Mouse (Mus musculus) forebrain, embryonic 15.5 days (tissue): Measurements from ENCODE around the gene Vegfc. TPM values are rescaled to one million over a fixed set of nuclear protein-coding genes. Genes with fewer than 3 reads are reported as not detected.

Experiments
- ATAC-seq: fragments of 200-750 bp; cut with Nextera tagmentation; replicated peaks from 2 replicates; pipeline ENCODE4 v1.8.0; 2017; ENCODE audit warnings: mild to moderate bottlenecking, moderate TSS enrichment, moderate library complexity
- H3K27ac ChIP-seq: fragments of 300-500 bp; sonication (generic); replicated peaks from 2 replicates; pipeline ENCODE4 v1.5.1; 2015; ENCODE audit warnings: mild to moderate bottlenecking, inconsistent platforms
- H3K27me3 ChIP-seq: fragments of 300-500 bp; sonication (generic); 2 replicates; pipeline ENCODE4 v1.6.1; 2015; ENCODE audit warnings: inconsistent platforms
- H3K36me3 ChIP-seq: fragments of 300-500 bp; sonication (generic); 2 replicates; pipeline ENCODE4 v1.6.1; 2015; ENCODE audit warnings: mild to moderate bottlenecking, inconsistent platforms
- H3K4me1 ChIP-seq: fragments of 300-500 bp; sonication (generic); 2 replicates; pipeline ENCODE4 v1.6.1; 2015; ENCODE audit warnings: inconsistent platforms
- H3K4me2 ChIP-seq: fragments of 300-500 bp; sonication (generic); replicated peaks from 2 replicates; pipeline ENCODE4 v1.6.1; 2015; ENCODE audit warnings: mild to moderate bottlenecking, inconsistent platforms
- H3K4me3 ChIP-seq: fragments of 300-500 bp; sonication (generic); 2 replicates; pipeline ENCODE4 v1.5.1; 2015; ENCODE audit warnings: mild to moderate bottlenecking, inconsistent platforms
- H3K9ac ChIP-seq: fragments of 300-500 bp; sonication (generic); replicated peaks from 2 replicates; pipeline ENCODE4 v1.6.1; 2015; ENCODE audit warnings: mild to moderate bottlenecking, inconsistent platforms
- H3K9me3 ChIP-seq: fragments of 300-500 bp; sonication (generic); 2 replicates; pipeline ENCODE4 v1.6.1; 2016; ENCODE audit warnings: inconsistent platforms
- WGBS: fragments of 180-500 bp; shearing (Covaris S2); methylation state at CpG from one replicate; pipeline ENCODE4 v1.1.7; 2015; ENCODE audit warnings: mixed read lengths; 5-methylcytosine and 5-hydroxymethylcytosine counted together
- polyA plus RNA-seq: library from polyadenylated mRNA; unstranded; fragments of >200 nt; fragmentation: Nextera tagmentation; extraction: Ambion mirVana; gene quantifications from 2 replicates; pipeline ENCODE4 v1.2.1, GENCODE M21; 2015

Vegfc gene
- polyA plus RNA-seq, 1 experiment from 2014 or later, result 4.0 TPM

DNA sequence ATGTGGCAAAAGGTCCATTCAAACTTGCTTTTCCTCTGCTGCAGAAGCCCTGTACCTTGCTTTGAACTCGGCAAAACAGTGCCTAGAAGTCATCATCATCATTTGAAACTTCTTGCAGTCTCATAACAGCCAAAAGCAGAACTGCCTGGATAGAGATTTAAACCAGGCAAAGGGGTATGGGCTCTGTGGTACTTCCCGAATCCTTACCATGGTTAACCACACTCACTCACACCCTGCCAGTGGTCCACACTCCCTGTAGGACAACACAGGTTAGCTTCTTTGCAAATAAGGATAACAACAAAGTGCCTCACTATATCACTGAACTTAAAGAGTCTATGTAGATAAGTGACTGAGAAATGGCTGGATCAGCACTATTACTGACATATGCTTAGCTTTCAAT is 9.7 kb downstream of the Vegfc start:
- Histone ChIP-seq H3K9me3 (no peaks in the 10 kb centered on the region), H3K4me2 (no peak overlapping the region), H3K9ac (no peak overlapping the region), H3K4me3 (no peak overlapping the region), H3K36me3 (no peaks in the 10 kb centered on the region), H3K4me1 (no peaks in the 10 kb centered on the region), H3K27ac (no peak overlapping the region), H3K27me3 (no peaks in the 10 kb centered on the region)
- no peak for ATAC-seq
- WGBS, result 94% methylated on average over 2 of the region's 2 CpGs

DNA sequence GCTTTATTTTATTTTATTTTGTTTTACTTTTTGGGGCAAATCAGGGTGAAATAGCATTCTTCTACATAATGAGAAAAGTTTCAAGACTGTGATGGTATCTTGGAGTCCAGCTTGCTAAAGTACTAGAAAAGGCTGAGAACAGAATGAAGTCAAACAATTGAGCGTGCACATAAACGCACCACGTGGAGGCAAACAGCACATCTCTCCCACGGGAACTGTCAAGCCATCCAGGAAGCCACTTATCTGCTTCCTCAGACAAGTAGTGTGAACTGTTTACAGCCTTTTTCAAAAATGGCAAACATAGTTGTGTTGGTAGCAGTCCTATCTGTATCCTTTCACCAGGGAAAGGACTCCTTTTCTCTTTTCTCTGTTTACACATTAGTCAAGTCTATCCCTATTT is 11.8 kb downstream of the Vegfc start:
- WGBS, result 69% methylated on average over 4 of the region's 4 CpGs
- Histone ChIP-seq H3K4me2 (no peak overlapping the region), H3K27ac (no peak overlapping the region), H3K4me1 (no peaks in the 10 kb centered on the region), H3K4me3 (no peak overlapping the region), H3K27me3 (no peaks in the 10 kb centered on the region), H3K36me3 (no peaks in the 10 kb centered on the region), H3K9ac (no peak overlapping the region), H3K9me3 (no peaks in the 10 kb centered on the region)
- ATAC-seq, result no peak

DNA sequence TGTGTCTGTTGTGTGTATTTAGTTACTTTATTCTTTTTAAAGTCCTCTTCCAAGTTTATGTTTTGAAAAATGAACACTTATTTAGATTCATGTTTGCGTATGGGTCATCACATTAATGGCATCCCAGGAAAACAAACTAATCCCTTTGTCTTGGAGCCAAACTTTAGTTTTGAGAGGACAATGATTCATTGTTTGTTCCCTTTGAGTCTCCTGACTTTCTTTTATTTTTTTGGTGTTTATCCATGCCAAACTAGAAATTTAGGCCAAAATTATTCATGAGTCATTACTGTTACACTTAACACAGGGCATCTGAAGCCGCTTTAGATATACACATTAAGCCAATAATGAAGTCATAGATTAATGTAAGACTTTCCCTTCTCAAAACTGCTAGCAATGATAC is 12.5 kb downstream of the Vegfc start:
- no peak overlapping the region for H3K9ac ChIP-seq
- no peak overlapping the region for H3K4me3 ChIP-seq
- H3K4me2 ChIP-seq, result no peak overlapping the region
- H3K36me3 ChIP-seq, result no peaks in the 10 kb centered on the region
- H3K27ac ChIP-seq, result no peak overlapping the region
- WGBS, result 92% methylated on average over 2 of the region's 2 CpGs
- no peaks in the 10 kb centered on the region for H3K4me1 ChIP-seq
- H3K27me3 ChIP-seq, result no peaks in the 10 kb centered on the region
- H3K9me3 ChIP-seq, result no peaks in the 10 kb centered on the region
- no peak for ATAC-seq

GRCm38 (mm10) chr8:54100058-54100457 is 22.7 kb downstream of the Vegfc start:
- Histone ChIP-seq H3K27ac (no peak overlapping the region), H3K36me3 (no peaks in the 10 kb centered on the region), H3K9me3 (no peaks in the 10 kb centered on the region), H3K4me2 (no peak overlapping the region), H3K4me3 (no peak overlapping the region), H3K4me1 (no peaks in the 10 kb centered on the region), H3K27me3 (no peaks in the 10 kb centered on the region), H3K9ac (no peak overlapping the region)
- ATAC-seq, result no peak
- 44% methylated on average over 6 of the region's 6 CpGs for WGBS

DNA sequence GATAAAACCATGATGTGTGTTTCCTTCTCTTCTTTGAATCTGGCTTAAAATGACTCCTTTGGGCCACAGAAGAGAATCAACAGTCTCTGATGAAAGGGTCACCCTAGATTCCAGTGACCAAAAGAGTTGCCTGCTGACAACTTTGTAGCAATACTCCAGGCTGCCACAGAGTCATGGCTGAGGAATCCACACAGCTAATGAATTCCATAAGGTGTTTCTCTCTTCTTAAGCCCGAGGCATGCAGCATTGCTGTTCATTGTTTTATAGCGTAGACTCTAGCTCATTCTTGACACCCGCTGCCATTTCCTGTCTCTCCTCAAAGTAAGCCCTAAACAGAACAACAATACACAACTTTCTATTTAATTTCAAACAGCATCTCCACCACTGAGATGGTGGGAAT is 37.2 kb downstream of the Vegfc start:
- no peak for ATAC-seq
- no peaks in the 10 kb centered on the region for H3K27me3 ChIP-seq
- no peak overlapping the region for H3K4me3 ChIP-seq
- H3K9ac ChIP-seq, result no peak overlapping the region
- H3K4me1 ChIP-seq, result no peaks in the 10 kb centered on the region
- H3K27ac ChIP-seq, result no peak overlapping the region
- no peaks in the 10 kb centered on the region for H3K36me3 ChIP-seq
- no peaks in the 10 kb centered on the region for H3K9me3 ChIP-seq
- H3K4me2 ChIP-seq, result no peak overlapping the region
- WGBS, result 73% methylated on average over 3 of the region's 3 CpGs

GRCm38 (mm10) chr8:54120115-54120514 is 42.7 kb downstream of the Vegfc start:
- H3K4me1 ChIP-seq, result no peaks in the 10 kb centered on the region
- H3K9ac ChIP-seq, result no peak overlapping the region
- H3K4me3 ChIP-seq, result no peak overlapping the region
- no peaks in the 10 kb centered on the region for H3K27me3 ChIP-seq
- H3K4me2 ChIP-seq, result no peak overlapping the region
- H3K27ac ChIP-seq, result no peak overlapping the region
- ATAC-seq, result no peak
- no peaks in the 10 kb centered on the region for H3K9me3 ChIP-seq
- no peaks in the 10 kb centered on the region for H3K36me3 ChIP-seq
- WGBS, result 87% methylated on average over 7 of the region's 7 CpGs

DNA sequence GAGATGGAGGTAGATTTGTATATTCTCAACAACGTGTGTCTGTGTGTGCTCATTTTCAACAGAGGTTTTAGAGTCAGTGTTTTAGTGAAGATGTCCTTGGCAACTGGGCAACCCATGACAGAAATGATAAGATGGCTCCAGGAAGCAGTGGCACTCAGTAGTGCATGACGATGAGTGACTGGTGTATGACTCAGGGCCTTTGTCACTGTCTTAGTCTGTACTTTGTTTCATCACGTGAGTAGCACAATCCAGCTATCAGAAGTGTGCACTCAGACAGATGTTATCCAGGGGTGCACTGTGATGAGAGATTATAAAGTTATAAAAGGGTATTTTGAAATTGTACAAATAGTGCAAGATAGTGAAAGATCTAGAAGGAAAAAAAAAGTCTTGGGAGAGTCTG is 44.5 kb downstream of the Vegfc start:
- H3K36me3 ChIP-seq, result no peaks in the 10 kb centered on the region
- H3K4me1 ChIP-seq, result no peaks in the 10 kb centered on the region
- H3K4me3 ChIP-seq, result no peak overlapping the region
- H3K27ac ChIP-seq, result no peak overlapping the region
- no peaks in the 10 kb centered on the region for H3K9me3 ChIP-seq
- H3K27me3 ChIP-seq, result no peaks in the 10 kb centered on the region
- ATAC-seq, result no peak
- WGBS, result 82% methylated on average over 3 of the region's 3 CpGs
- no peak overlapping the region for H3K4me2 ChIP-seq
- H3K9ac ChIP-seq, result no peak overlapping the region

GRCm38 (mm10) chr8:54122345-54122744 is 44.9 kb downstream of the Vegfc start:
- H3K27me3 ChIP-seq, result no peaks in the 10 kb centered on the region
- ATAC-seq, result no peak
- no peak overlapping the region for H3K27ac ChIP-seq
- H3K4me2 ChIP-seq, result no peak overlapping the region
- no peaks in the 10 kb centered on the region for H3K9me3 ChIP-seq
- H3K9ac ChIP-seq, result no peak overlapping the region
- 88% methylated on average over 1 of the region's 1 CpGs for WGBS
- no peaks in the 10 kb centered on the region for H3K36me3 ChIP-seq
- H3K4me1 ChIP-seq, result no peaks in the 10 kb centered on the region
- no peak overlapping the region for H3K4me3 ChIP-seq

- no peaks in the 10 kb centered on the region for H3K4me1 ChIP-seq
- H3K4me3 ChIP-seq, result no peak overlapping the region
- H3K27ac ChIP-seq, result no peak overlapping the region
- 96% methylated on average over 2 of the region's 2 CpGs for WGBS
- no peak overlapping the region for H3K4me2 ChIP-seq
- no peaks in the 10 kb centered on the region for H3K36me3 ChIP-seq
- no peak overlapping the region for H3K9ac ChIP-seq
- no peaks in the 10 kb centered on the region for H3K9me3 ChIP-seq
- ATAC-seq, result no peak
- H3K27me3 ChIP-seq, result no peaks in the 10 kb centered on the region
Observed at GRCm38 (mm10) chr8:54130558-54130957, 53.2 kb downstream of the Vegfc start.

- H3K4me3 ChIP-seq, result no peak overlapping the region
- H3K27me3 ChIP-seq, result no peaks in the 10 kb centered on the region
- no peaks in the 10 kb centered on the region for H3K9me3 ChIP-seq
- 53% methylated on average over 4 of the region's 4 CpGs for WGBS
- no peaks in the 10 kb centered on the region for H3K36me3 ChIP-seq
- no peak overlapping the region for H3K4me2 ChIP-seq
- H3K27ac ChIP-seq, result no peak overlapping the region
- H3K4me1 ChIP-seq, result no peaks in the 10 kb centered on the region
- ATAC-seq, result 0 out of 2 replicates have a peak, but pooled peaks have one; percentile 53
- no peak overlapping the region for H3K9ac ChIP-seq
Observed at GRCm38 (mm10) chr8:54153240-54153639, 75.8 kb downstream of the Vegfc start.

- ATAC-seq, result peak; percentile 86
- no peaks in the 10 kb centered on the region for H3K27me3 ChIP-seq
- no peak overlapping the region for H3K4me3 ChIP-seq
- H3K9ac ChIP-seq, result no peak overlapping the region
- 15% methylated on average over 5 of the region's 5 CpGs for WGBS
- H3K27ac ChIP-seq, result no peak overlapping the region
- H3K4me2 ChIP-seq, result peak overlapping the region; percentile 5; the same call in 1 of the 2 replicates
- no peaks in the 10 kb centered on the region for H3K9me3 ChIP-seq
- H3K4me1 ChIP-seq, result 0 out of 2 replicates have a peak, but pooled peaks cover 7% of the 10 kb centered on the region
- H3K36me3 ChIP-seq, result no peaks in the 10 kb centered on the region
Observed at GRCm38 (mm10) chr8:54163505-54163904, 86.1 kb downstream of the Vegfc start.

DNA sequence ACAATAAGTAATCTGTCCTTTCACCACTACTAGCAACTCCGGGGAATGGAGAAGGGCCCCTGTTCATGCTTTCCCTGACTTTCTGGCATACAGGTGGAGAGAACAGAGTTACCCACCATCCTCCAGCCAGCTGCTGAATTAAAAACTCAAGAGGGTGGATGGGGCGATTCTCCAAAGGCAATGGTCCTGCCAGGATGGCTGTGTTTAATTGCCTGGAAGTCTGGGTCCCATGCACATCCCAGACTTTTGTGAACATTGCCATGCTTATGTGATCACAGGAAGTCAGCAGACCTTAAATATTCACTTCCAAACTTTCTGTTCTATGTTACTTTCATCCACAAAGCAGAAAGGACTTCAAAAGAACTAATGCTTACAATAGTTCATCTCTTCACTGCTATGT is 107.9 kb downstream of the Vegfc start:
- H3K27me3 ChIP-seq, result no peaks in the 10 kb centered on the region
- no peak overlapping the region for H3K27ac ChIP-seq
- no peak for ATAC-seq
- H3K9ac ChIP-seq, result no peak overlapping the region
- WGBS, result 82% methylated on average over 2 of the region's 2 CpGs
- H3K36me3 ChIP-seq, result no peaks in the 10 kb centered on the region
- H3K4me2 ChIP-seq, result no peak overlapping the region
- no peak overlapping the region for H3K4me3 ChIP-seq
- H3K4me1 ChIP-seq, result no peaks in the 10 kb centered on the region
- no peaks in the 10 kb centered on the region for H3K9me3 ChIP-seq

- Histone ChIP-seq H3K36me3 (no peaks in the 10 kb centered on the region), H3K4me3 (no peak overlapping the region), H3K4me2 (no peak overlapping the region), H3K4me1 (no peaks in the 10 kb centered on the region), H3K27ac (no peak overlapping the region), H3K9ac (no peak overlapping the region), H3K27me3 (no peaks in the 10 kb centered on the region), H3K9me3 (no peaks in the 10 kb centered on the region)
- ATAC-seq, result no peak
- WGBS, result 89% methylated on average over 6 of the region's 6 CpGs
Observed at GRCm38 (mm10) chr8:54185927-54186326, 108.5 kb downstream of the Vegfc start.
